Mouse (Mus musculus) neural tube, postnatal 0 days (tissue): Measurements from ENCODE around the gene Gm20843. TPM values are rescaled to one million over a fixed set of nuclear protein-coding genes. Genes with fewer than 3 reads are reported as not detected.

ENCODE experiments used
- polyA plus RNA-seq: library from polyadenylated mRNA; unstranded; fragments of >200 nt; fragmentation: Nextera tagmentation; extraction: Ambion mirVana; gene quantifications from 2 replicates; pipeline ENCODE4 v1.2.1, GENCODE M21; 2015

Gm20843 gene
- not detected in 2 replicates for polyA plus RNA-seq

GRCm38 (mm10) chrY:72247018-72247417 lies at the start of gene Gm20843:
Gm20843 (minus strand) TSS chrY:72247118.

